Mouse (Mus musculus) A20 (cell line): ENCODE results near the gene Crim1.

Source experiments
- DNase-seq: peaks from one replicate; pipeline ENCODE4 v3.0.0-alpha.2; 2011; ENCODE audit warnings: low read depth, low spot score

The Crim1 gene

DNA sequence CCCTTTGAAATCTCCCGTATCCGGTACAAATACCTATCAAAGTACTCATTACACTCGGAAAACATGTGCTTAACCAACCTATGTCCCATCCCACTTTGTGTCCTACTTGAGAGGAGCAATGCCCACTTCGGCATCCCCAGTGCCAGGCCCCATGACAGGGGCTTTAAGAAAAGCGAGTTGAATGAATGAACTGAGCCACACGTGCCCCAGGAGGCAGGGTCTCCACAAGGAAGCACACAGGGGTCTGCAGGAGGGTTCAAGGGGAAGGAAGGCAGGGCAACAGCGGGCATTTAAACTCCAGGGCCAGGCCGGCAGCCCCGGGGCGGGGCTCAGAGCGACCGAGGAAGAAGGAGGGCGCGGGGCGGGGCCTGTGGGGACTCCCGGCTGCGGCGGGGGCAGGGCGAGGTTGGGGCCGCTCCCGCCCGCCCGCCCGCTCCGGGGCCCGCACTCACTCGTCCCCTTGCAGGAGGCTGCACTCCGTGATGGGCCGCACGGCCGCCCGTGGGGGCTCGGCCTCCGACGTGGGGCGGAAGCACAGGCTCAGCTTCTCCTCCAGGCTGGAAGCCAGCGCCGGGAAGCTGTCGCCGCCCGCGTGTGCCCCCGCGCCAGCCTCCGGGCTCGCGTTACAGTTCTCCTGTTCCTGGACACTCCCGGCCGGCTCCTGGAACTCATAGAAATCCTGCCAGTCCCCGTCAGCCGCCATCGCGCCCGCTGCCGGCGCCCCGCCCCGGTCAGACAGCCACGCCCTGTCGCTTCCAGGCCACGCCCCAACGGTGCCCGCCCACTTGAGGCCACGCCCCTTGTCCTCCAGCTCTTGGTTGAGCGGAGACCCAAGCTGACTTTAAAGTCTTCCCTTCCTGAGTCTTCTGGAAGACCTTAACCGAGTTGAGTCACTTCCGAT is 217.6 kb downstream of the Crim1 start, which contains the start of gene Fez2:
Fez2 (minus strand) TSS at position 772 of the 901 bp plus-strand sequence.
- peak; percentile 84 for DNase-seq

DNA sequence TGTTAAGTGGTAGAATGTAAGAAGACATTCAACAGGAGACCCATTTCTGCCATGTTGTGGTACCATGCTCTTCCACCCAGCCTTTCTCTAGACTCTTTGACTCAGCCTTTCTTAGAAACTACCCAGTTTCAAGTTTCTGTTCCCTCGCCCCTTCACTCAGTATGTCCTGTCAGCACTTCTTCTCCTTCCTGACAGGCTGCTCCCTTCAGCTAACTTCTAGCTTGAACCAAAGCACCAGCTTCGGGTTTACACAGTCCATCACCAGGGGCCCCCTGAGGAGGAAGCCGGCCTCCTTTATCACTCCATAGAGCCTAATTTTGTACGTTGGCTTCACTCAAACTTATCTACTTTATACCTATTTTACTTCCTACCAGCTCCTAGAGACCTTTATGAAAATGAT is 219.2 kb downstream of the Crim1 start:
- DNase-seq: no peak

DNA sequence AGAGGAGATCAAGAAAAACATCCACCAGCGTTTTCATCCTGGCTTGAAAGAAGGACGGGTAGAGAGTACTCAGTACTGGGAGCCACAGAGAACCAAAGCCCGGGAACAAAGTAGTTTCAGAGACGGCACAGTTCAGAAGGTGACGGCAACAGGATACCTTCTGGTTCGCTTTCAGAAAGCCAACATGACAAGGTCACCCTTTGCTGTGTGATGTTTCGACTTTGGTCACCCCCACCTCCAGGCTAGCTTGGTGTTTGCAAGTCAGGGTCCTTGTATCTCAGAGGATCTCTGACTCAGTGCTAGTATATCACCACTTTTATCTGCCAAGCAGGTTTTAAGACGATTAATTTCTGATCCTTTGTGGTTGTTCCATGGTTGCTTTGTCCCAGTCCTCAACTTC is 225.0 kb downstream of the Crim1 start:
- no peak for DNase-seq
